Mouse (Mus musculus): ENCODE measurements around the gene Fbrsl1.

Gene Fbrsl1

GRCm38 (mm10) chr5:110363822-110364545, 84.3 kb downstream of the Fbrsl1 start:
- DNase-seq (ENCODE audit: low read depth, low spot score): no peak

GRCm38 (mm10) chr5:110363179-110363821, 85.0 kb downstream of the Fbrsl1 start:
- peak; percentile 33 for DNase-seq (ENCODE audit: low read depth, low spot score)

GRCm38 (mm10) chr5:110362813-110363178, 85.5 kb downstream of the Fbrsl1 start:
- DNase-seq (ENCODE audit: low read depth, low spot score): no peak

- no peak for DNase-seq (ENCODE audit: low read depth, low spot score)
Observed at GRCm38 (mm10) chr5:110361465-110361864, 86.8 kb downstream of the Fbrsl1 start.

GRCm38 (mm10) chr5:110357531-110358179, 90.6 kb downstream of the Fbrsl1 start:
- DNase-seq (ENCODE audit: low read depth, low spot score): peak; percentile 58

GRCm38 (mm10) chr5:110354716-110355115, 93.6 kb downstream of the Fbrsl1 start:
- DNase-seq (ENCODE audit: low read depth, low spot score): no peak

GRCm38 (mm10) chr5:110347006-110347405, 101.3 kb downstream of the Fbrsl1 start:
- no peak for DNase-seq (ENCODE audit: low read depth, low spot score)

- no peak for DNase-seq (ENCODE audit: low read depth, low spot score)
Observed at GRCm38 (mm10) chr5:110345553-110345952, 102.8 kb downstream of the Fbrsl1 start.

GRCm38 (mm10) chr5:110344524-110344923, 103.8 kb downstream of the Fbrsl1 start, which contains the start of gene Lrcol1:
Gene Lrcol1 (plus strand): TSS chr5:110344730.
- no peak for DNase-seq (ENCODE audit: low read depth, low spot score)

- no peak for DNase-seq (ENCODE audit: low read depth, low spot score)
Observed at GRCm38 (mm10) chr5:110342648-110343284, 105.5 kb downstream of the Fbrsl1 start, which contains the start of gene P2rx2. Gene P2rx2 (minus strand): TSS chr5:110343212.

GRCm38 (mm10) chr5:110338792-110339191, 109.5 kb downstream of the Fbrsl1 start:
- no peak for DNase-seq (ENCODE audit: low read depth, low spot score)

- DNase-seq (ENCODE audit: low read depth, low spot score): no peak
Observed at GRCm38 (mm10) chr5:110330508-110330907, 117.8 kb downstream of the Fbrsl1 start.

GRCm38 (mm10) chr5:110313127-110313526, 135.2 kb downstream of the Fbrsl1 start:
- no peak for DNase-seq (ENCODE audit: low read depth, low spot score)

Measured in retina, adult 2 months (tissue).